Mouse (Mus musculus): ENCODE data around the gene Olfr1279.
"Not testable (repeated sequence)": the region's sequence is repeated elsewhere in the genome, so short reads cannot be mapped to it uniquely, and the experiment has no call there.

Olfr1279 gene

GRCm38 (mm10) chr2:111300374-111300773 is at the start of gene Olfr1279:
Gene Olfr1279 (plus strand): TSS chr2:111300635.
- no peak for DNase-seq

GRCm38 (mm10) chr2:111254216-111254615 is 46.2 kb upstream of the Olfr1279 start, which contains the start of gene Olfr1276:
Gene Olfr1276 (plus strand): TSS chr2:111254516.
- DNase-seq: no peak

DNA sequence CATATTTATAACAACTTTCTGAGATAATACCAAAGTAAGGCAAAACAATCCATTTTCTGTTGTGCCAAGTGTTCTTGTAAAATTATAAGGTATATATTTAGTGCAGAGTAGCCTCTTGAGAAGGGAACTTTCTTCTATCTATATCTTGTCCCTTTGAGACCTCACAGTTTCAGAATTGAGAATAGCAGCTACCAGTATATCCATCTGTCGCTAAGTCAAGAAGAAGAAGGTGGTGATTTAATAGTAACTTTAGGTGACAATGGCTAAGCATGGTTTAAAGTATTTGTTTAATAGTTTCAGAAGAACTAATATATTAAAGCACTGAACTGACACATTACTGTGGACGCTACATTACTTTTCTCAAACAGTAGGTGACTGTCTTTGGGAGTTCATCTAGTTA is 26.4 kb upstream of the Olfr1279 start, which contains the start of gene Olfr1277:
TSS of gene Olfr1277 (minus strand) at position 101 of the 400 bp plus-strand sequence.
- DNase-seq: no peak

DNA sequence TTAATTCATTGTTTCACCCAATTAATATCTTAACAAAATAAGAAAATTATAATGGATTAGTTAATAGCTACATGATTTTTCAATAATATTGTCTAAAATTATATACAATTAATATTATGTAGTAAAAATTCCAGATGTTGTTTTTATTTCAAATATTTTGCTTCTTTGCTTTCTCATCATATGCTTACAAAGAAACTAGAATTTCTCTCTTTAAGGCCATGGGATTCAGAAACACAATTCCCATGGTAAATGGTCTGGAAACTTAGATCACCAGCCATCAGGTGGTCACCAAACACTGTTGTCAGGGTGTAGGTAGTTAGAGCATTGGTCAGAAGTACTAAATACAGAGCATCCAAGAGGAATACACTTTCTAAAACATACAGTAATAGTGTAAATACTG is 10.6 kb upstream of the Olfr1279 start, which contains the start of gene Olfr1278:
TSS of gene Olfr1278 (plus strand) at position 301 of the 400 bp plus-strand sequence.
- no peak for DNase-seq

DNA sequence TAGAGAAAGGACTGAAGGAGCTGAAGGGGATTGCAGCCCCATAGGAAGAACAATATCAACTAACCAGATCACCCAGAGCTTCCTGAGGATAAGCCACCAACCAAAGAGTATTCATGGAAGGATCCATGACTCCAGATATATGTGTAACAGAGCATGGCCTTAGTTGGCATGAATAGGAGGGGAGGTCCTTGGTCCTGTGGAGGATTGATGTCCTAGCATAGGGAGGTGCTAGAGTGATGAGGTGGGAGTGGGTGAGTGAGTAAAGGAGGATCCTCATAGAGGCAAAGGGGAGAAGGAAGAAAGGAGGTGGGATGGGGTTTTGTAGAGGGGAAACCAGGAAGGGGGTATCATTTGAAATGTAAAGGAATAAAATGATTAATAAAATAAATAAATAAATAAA is 1.9 kb upstream of the Olfr1279 start:
- DNase-seq: no peak

DNA sequence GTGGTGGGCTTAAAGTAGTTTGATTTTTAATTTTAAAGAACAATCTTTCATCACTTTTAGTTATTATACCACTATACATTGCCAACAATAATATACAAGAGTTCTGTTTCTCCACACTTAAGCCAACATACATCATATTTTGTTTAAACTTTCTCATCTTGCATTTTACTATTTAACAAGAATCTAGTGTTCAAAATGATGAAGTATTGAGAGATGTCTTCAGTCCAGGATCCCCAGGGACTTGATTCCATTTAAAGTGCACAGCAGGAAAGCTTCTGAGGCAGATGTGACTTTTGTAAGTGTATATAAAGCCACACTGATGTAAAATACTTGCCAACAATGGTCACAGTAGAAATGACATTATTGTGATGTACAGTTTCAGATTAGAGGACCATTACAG is 13.3 kb downstream of the Olfr1279 start, which contains the start of gene Olfr1280:
TSS of gene Olfr1280 (plus strand) at position 301 of the 400 bp plus-strand sequence.
- DNase-seq: no peak

GRCm38 (mm10) chr2:111326220-111326619 is 25.8 kb downstream of the Olfr1279 start, which contains the start of gene Olfr1281:
Gene Olfr1281 (plus strand): TSS chr2:111326520.
- DNase-seq: no peak

GRCm38 (mm10) chr2:111333721-111334120 is 33.3 kb downstream of the Olfr1279 start:
- DNase-seq: not testable (repeated sequence)

DNA sequence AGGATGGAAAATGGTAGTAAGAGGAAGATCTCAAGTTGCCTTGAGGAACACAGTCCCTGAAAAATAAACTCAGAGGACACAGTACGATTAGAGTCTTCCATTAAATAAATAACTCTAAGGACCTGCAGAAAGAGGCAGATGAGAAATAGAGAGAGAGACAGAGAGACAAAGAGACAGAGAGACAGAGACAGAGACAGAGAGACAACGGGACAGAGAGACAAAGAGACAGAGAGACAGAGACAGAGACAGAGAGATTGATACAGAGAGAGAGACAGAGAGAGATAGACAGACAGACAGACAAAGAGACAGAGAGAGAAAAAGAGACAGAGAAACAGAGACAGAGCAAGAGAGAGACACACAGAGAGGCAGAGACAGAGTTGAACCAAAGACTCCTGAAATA is 35.5 kb downstream of the Olfr1279 start, which contains the start of gene Olfr1282:
TSS of gene Olfr1282 (minus strand) at position 101 of the 400 bp plus-strand sequence.
- DNase-seq: no peak
